Mouse (Mus musculus): ENCODE measurements at regions not wholly inside any gene's neighbourhood (a gene's known extent, or its start where the extent isn't known, plus 50 kb on each side); places are given as distances from the start of the nearest gene placed in this dataset.

- H3K4me2 ChIP-seq (replicated peaks; ENCODE audit: low read depth, low read length): no peak overlapping the region
- no peak overlapping the region for H3K27ac ChIP-seq (ENCODE audit: low read length)
- H3K9ac ChIP-seq (replicated peaks; ENCODE audit: low read depth, low read length): no peak overlapping the region
- H3K9me3 ChIP-seq (ENCODE audit: control insufficient read depth, low read depth, low read length): no peaks in the 10 kb centered on the region
- no peaks in the 10 kb centered on the region for H3K27me3 ChIP-seq (ENCODE audit: control insufficient read depth, insufficient read depth, low read length)
- H3K4me3 ChIP-seq (ENCODE audit: low read depth, low read length): no peak overlapping the region
- WGBS: 75% methylated on average over 4 of the region's 4 CpGs
- no peaks in the 10 kb centered on the region for H3K36me3 ChIP-seq (ENCODE audit: control insufficient read depth, insufficient read depth, low read length)
- no peak for ATAC-seq (ENCODE audit: insufficient number of reproducible peaks, insufficient read depth, low FRiP score, low read depth)
- H3K4me1 ChIP-seq (ENCODE audit: control insufficient read depth, insufficient read depth, low read length): no peaks in the 10 kb centered on the region
Observed at GRCm38 (mm10) chr7:125104011-125104410, 340.5 kb upstream of the Kdm8 start.

- 74% methylated on average over 9 of the region's 9 CpGs for WGBS
- no peaks in the 10 kb centered on the region for H3K4me1 ChIP-seq (ENCODE audit: control insufficient read depth, insufficient read depth, low read length)
- no peaks in the 10 kb centered on the region for H3K36me3 ChIP-seq (ENCODE audit: control insufficient read depth, insufficient read depth, low read length)
- no peak for ATAC-seq (ENCODE audit: insufficient number of reproducible peaks, insufficient read depth, low FRiP score, low read depth)
- H3K9me3 ChIP-seq (ENCODE audit: control insufficient read depth, low read depth, low read length): no peaks in the 10 kb centered on the region
- H3K4me2 ChIP-seq (replicated peaks; ENCODE audit: low read depth, low read length): no peak overlapping the region
- H3K27me3 ChIP-seq (ENCODE audit: control insufficient read depth, insufficient read depth, low read length): no peaks in the 10 kb centered on the region
- H3K4me3 ChIP-seq (ENCODE audit: low read depth, low read length): no peak overlapping the region
- no peak overlapping the region for H3K9ac ChIP-seq (replicated peaks; ENCODE audit: low read depth, low read length)
- H3K27ac ChIP-seq (ENCODE audit: low read length): no peak overlapping the region
Observed at GRCm38 (mm10) chr7:125112820-125113273, 331.6 kb upstream of the Kdm8 start.

- ATAC-seq (ENCODE audit: insufficient number of reproducible peaks, insufficient read depth, low FRiP score, low read depth): no peak
- no peaks in the 10 kb centered on the region for H3K9me3 ChIP-seq (ENCODE audit: control insufficient read depth, low read depth, low read length)
- 84% methylated on average over 8 of the region's 8 CpGs for WGBS
- no peaks in the 10 kb centered on the region for H3K27me3 ChIP-seq (ENCODE audit: control insufficient read depth, insufficient read depth, low read length)
- no peak overlapping the region for H3K27ac ChIP-seq (ENCODE audit: low read length)
- no peak overlapping the region for H3K9ac ChIP-seq (replicated peaks; ENCODE audit: low read depth, low read length)
- H3K4me2 ChIP-seq (replicated peaks; ENCODE audit: low read depth, low read length): no peak overlapping the region
- no peaks in the 10 kb centered on the region for H3K4me1 ChIP-seq (ENCODE audit: control insufficient read depth, insufficient read depth, low read length)
- no peak overlapping the region for H3K4me3 ChIP-seq (ENCODE audit: low read depth, low read length)
- H3K36me3 ChIP-seq (ENCODE audit: control insufficient read depth, insufficient read depth, low read length): no peaks in the 10 kb centered on the region
Observed at GRCm38 (mm10) chr7:125115322-125115996, 329.0 kb upstream of the Kdm8 start.

GRCm38 (mm10) chr7:125117173-125117572 is 327.3 kb upstream of the Kdm8 start:
- WGBS: 66% methylated on average over 8 of the region's 8 CpGs
- no peaks in the 10 kb centered on the region for H3K36me3 ChIP-seq (ENCODE audit: control insufficient read depth, insufficient read depth, low read length)
- H3K9me3 ChIP-seq (ENCODE audit: control insufficient read depth, low read depth, low read length): no peaks in the 10 kb centered on the region
- no peak for ATAC-seq (ENCODE audit: insufficient number of reproducible peaks, insufficient read depth, low FRiP score, low read depth)
- H3K27me3 ChIP-seq (ENCODE audit: control insufficient read depth, insufficient read depth, low read length): no peaks in the 10 kb centered on the region
- no peak overlapping the region for H3K27ac ChIP-seq (ENCODE audit: low read length)
- no peak overlapping the region for H3K9ac ChIP-seq (replicated peaks; ENCODE audit: low read depth, low read length)
- no peak overlapping the region for H3K4me3 ChIP-seq (ENCODE audit: low read depth, low read length)
- no peak overlapping the region for H3K4me2 ChIP-seq (replicated peaks; ENCODE audit: low read depth, low read length)
- H3K4me1 ChIP-seq (ENCODE audit: control insufficient read depth, insufficient read depth, low read length): no peaks in the 10 kb centered on the region

- Histone ChIP-seq H3K4me2 (replicated peaks; ENCODE audit: low read depth, low read length) (no peak overlapping the region), H3K36me3 (ENCODE audit: control insufficient read depth, insufficient read depth, low read length) (no peaks in the 10 kb centered on the region), H3K9me3 (ENCODE audit: control insufficient read depth, low read depth, low read length) (no peaks in the 10 kb centered on the region; the same call in 1 of the 2 replicates), H3K4me1 (ENCODE audit: control insufficient read depth, insufficient read depth, low read length) (no peaks in the 10 kb centered on the region), H3K9ac (replicated peaks; ENCODE audit: low read depth, low read length) (no peak overlapping the region), H3K4me3 (ENCODE audit: low read depth, low read length) (no peak overlapping the region), H3K27ac (ENCODE audit: low read length) (no peak overlapping the region), H3K27me3 (ENCODE audit: control insufficient read depth, insufficient read depth, low read length) (no peaks in the 10 kb centered on the region)
- WGBS: 38% methylated on average over 1 of the region's 1 CpGs
- no peak for ATAC-seq (ENCODE audit: insufficient number of reproducible peaks, insufficient read depth, low FRiP score, low read depth)
Observed at GRCm38 (mm10) chr7:125129187-125129586, 315.3 kb upstream of the Kdm8 start.

- Histone ChIP-seq H3K36me3 (ENCODE audit: control insufficient read depth, insufficient read depth, low read length) (no peaks in the 10 kb centered on the region), H3K27me3 (ENCODE audit: control insufficient read depth, insufficient read depth, low read length) (no peaks in the 10 kb centered on the region), H3K9ac (replicated peaks; ENCODE audit: low read depth, low read length) (no peak overlapping the region), H3K4me2 (replicated peaks; ENCODE audit: low read depth, low read length) (no peak overlapping the region), H3K27ac (ENCODE audit: low read length) (no peak overlapping the region), H3K9me3 (ENCODE audit: control insufficient read depth, low read depth, low read length) (no peaks in the 10 kb centered on the region), H3K4me3 (ENCODE audit: low read depth, low read length) (no peak overlapping the region), H3K4me1 (ENCODE audit: control insufficient read depth, insufficient read depth, low read length) (no peaks in the 10 kb centered on the region)
- ATAC-seq (ENCODE audit: insufficient number of reproducible peaks, insufficient read depth, low FRiP score, low read depth): no peak
- WGBS: 46% methylated on average over 1 of the region's 1 CpGs
Observed at GRCm38 (mm10) chr7:125131968-125132367, 312.5 kb upstream of the Kdm8 start.

GRCm38 (mm10) chr7:125138607-125139006 is 305.9 kb upstream of the Kdm8 start:
- no peak overlapping the region for H3K4me2 ChIP-seq (replicated peaks; ENCODE audit: low read depth, low read length)
- no peaks in the 10 kb centered on the region for H3K27me3 ChIP-seq (ENCODE audit: control insufficient read depth, insufficient read depth, low read length)
- 79% methylated on average over 3 of the region's 3 CpGs for WGBS
- H3K9me3 ChIP-seq (ENCODE audit: control insufficient read depth, low read depth, low read length): no peaks in the 10 kb centered on the region
- no peak for ATAC-seq (ENCODE audit: insufficient number of reproducible peaks, insufficient read depth, low FRiP score, low read depth)
- H3K4me3 ChIP-seq (ENCODE audit: low read depth, low read length): no peak overlapping the region
- H3K36me3 ChIP-seq (ENCODE audit: control insufficient read depth, insufficient read depth, low read length): no peaks in the 10 kb centered on the region
- no peaks in the 10 kb centered on the region for H3K4me1 ChIP-seq (ENCODE audit: control insufficient read depth, insufficient read depth, low read length)
- H3K9ac ChIP-seq (replicated peaks; ENCODE audit: low read depth, low read length): no peak overlapping the region
- no peak overlapping the region for H3K27ac ChIP-seq (ENCODE audit: low read length)

- 79% methylated on average over 2 of the region's 2 CpGs for WGBS
- H3K27ac ChIP-seq (ENCODE audit: low read length): no peak overlapping the region
- no peak overlapping the region for H3K9ac ChIP-seq (replicated peaks; ENCODE audit: low read depth, low read length)
- ATAC-seq (ENCODE audit: insufficient number of reproducible peaks, insufficient read depth, low FRiP score, low read depth): no peak
- no peaks in the 10 kb centered on the region for H3K36me3 ChIP-seq (ENCODE audit: control insufficient read depth, insufficient read depth, low read length)
- no peaks in the 10 kb centered on the region for H3K4me1 ChIP-seq (ENCODE audit: control insufficient read depth, insufficient read depth, low read length)
- no peaks in the 10 kb centered on the region for H3K9me3 ChIP-seq (ENCODE audit: control insufficient read depth, low read depth, low read length)
- H3K27me3 ChIP-seq (ENCODE audit: control insufficient read depth, insufficient read depth, low read length): no peaks in the 10 kb centered on the region
- no peak overlapping the region for H3K4me2 ChIP-seq (replicated peaks; ENCODE audit: low read depth, low read length)
- H3K4me3 ChIP-seq (ENCODE audit: low read depth, low read length): no peak overlapping the region
Observed at GRCm38 (mm10) chr7:125139196-125139595, 305.3 kb upstream of the Kdm8 start.

- no peak for ATAC-seq (ENCODE audit: insufficient number of reproducible peaks, insufficient read depth, low FRiP score, low read depth)
- Histone ChIP-seq H3K27me3 (ENCODE audit: control insufficient read depth, insufficient read depth, low read length) (no peaks in the 10 kb centered on the region), H3K27ac (ENCODE audit: low read length) (no peak overlapping the region), H3K4me3 (ENCODE audit: low read depth, low read length) (no peak overlapping the region), H3K9me3 (ENCODE audit: control insufficient read depth, low read depth, low read length) (no peaks in the 10 kb centered on the region), H3K4me1 (ENCODE audit: control insufficient read depth, insufficient read depth, low read length) (no peaks in the 10 kb centered on the region), H3K36me3 (ENCODE audit: control insufficient read depth, insufficient read depth, low read length) (no peaks in the 10 kb centered on the region), H3K9ac (replicated peaks; ENCODE audit: low read depth, low read length) (no peak overlapping the region), H3K4me2 (replicated peaks; ENCODE audit: low read depth, low read length) (no peak overlapping the region)
- 62% methylated on average over 3 of the region's 3 CpGs for WGBS
Observed at GRCm38 (mm10) chr7:125140854-125141253, 303.6 kb upstream of the Kdm8 start.

All from stomach, embryonic 14.5 days (tissue).